Mouse (Mus musculus) lung, postnatal 0 days (tissue): ENCODE measurements around the gene Car8. TPM values are rescaled to one million over a fixed set of nuclear protein-coding genes. Genes with fewer than 3 reads are reported as not detected.

Experiments
- ATAC-seq: fragments of 200-750 bp; cut with Nextera tagmentation; 2 replicates; pipeline ENCODE4 v1.8.0; 2017; ENCODE audit warnings: moderate library complexity
- DNase-seq: peaks from one replicate; pipeline ENCODE4 v3.0.0-alpha.2; 2016; ENCODE audit warnings: low spot score
- H3K27ac ChIP-seq: fragments of 300-500 bp; sonication (generic); 2 replicates; pipeline ENCODE4 v1.5.1; 2014; ENCODE audit warnings: antibody characterized with exemption, mild to moderate bottlenecking, low read length, mixed read lengths
- H3K27me3 ChIP-seq: fragments of 300-500 bp; sonication (generic); replicated peaks from 2 replicates; pipeline ENCODE4 v1.6.1; 2014; ENCODE audit warnings: low read length, mixed read lengths; ENCODE audit not compliant: insufficient read depth
- H3K36me3 ChIP-seq: fragments of 300-500 bp; sonication (generic); 2 replicates; pipeline ENCODE4 v1.6.1; 2014; ENCODE audit warnings: low read length, mixed read lengths; ENCODE audit not compliant: insufficient read depth
- H3K4me1 ChIP-seq: fragments of 300-500 bp; sonication (generic); 2 replicates; pipeline ENCODE4 v1.6.1; 2014; ENCODE audit warnings: antibody characterized with exemption, low read depth, low read length, mixed read lengths; ENCODE audit not compliant: insufficient read depth
- H3K4me2 ChIP-seq: fragments of 300-500 bp; sonication (generic); replicated peaks from 2 replicates; pipeline ENCODE4 v1.6.1; 2014; ENCODE audit warnings: low read depth, mild to moderate bottlenecking, low read length, moderate library complexity, mixed read lengths
- H3K4me3 ChIP-seq: fragments of 300-500 bp; sonication (generic); 2 replicates; pipeline ENCODE4 v1.5.1; 2014; ENCODE audit warnings: low read depth, low read length
- H3K9ac ChIP-seq: fragments of 300-500 bp; sonication (generic); replicated peaks from 2 replicates; pipeline ENCODE4 v1.6.1; 2014; ENCODE audit warnings: low read depth, mild to moderate bottlenecking
- H3K9me3 ChIP-seq: fragments of 300-500 bp; sonication (generic); 2 replicates; pipeline ENCODE4 v1.6.1; 2016; ENCODE audit warnings: low read length, mixed read lengths
- CTCF ChIP-seq: IDR thresholded peaks from 2 replicates; pipeline ENCODE4 v1.5.1; 2016; ENCODE audit warnings: antibody characterized with exemption, mild to moderate bottlenecking
- EP300 ChIP-seq: IDR thresholded peaks from 2 replicates; pipeline ENCODE4 v1.6.1; 2016; ENCODE audit warnings: antibody characterized with exemption, mild to moderate bottlenecking, control low read depth
- WGBS: fragments of 180-500 bp; shearing (Covaris S2); extraction: QIAGEN DNeasy Blood & Tissue Kit; methylation state at CpG from one replicate; pipeline ENCODE4 v1.1.7; 2014; 5-methylcytosine and 5-hydroxymethylcytosine counted together
- polyA plus RNA-seq: library from polyadenylated mRNA; unstranded; fragments of >200 nt; fragmentation: Nextera tagmentation; extraction: Ambion mirVana; gene quantifications from 2 replicates; pipeline ENCODE4 v1.2.1, GENCODE M21; 2015

The Car8 gene
- polyA plus RNA-seq, 1 experiment from 2014 or later, result 31.6 TPM

GRCm38 (mm10) chr4:8206918-8207573, 31.8 kb downstream of the Car8 start:
- Histone ChIP-seq H3K4me1 (no peaks in the 10 kb centered on the region; the same call in 1 of the 2 replicates), H3K36me3 (no peaks in the 10 kb centered on the region), H3K27me3 (no peaks in the 10 kb centered on the region), H3K9me3 (no peaks in the 10 kb centered on the region), H3K27ac (no peak overlapping the region), H3K9ac (no peak overlapping the region), H3K4me2 (no peak overlapping the region), H3K4me3 (no peak overlapping the region)
- 27% methylated on average over 6 of the region's 6 CpGs for WGBS
- TF ChIP-seq EP300 (peak; percentile 89), CTCF (no peak)
- DNase-seq (peak; percentile 88), ATAC-seq (peak; percentile 81)

- no peak for ATAC-seq
- TF ChIP-seq EP300 (no peak), CTCF (no peak)
- H3K4me1 ChIP-seq, result peaks cover 4% of the 10 kb centered on the region; the same call in 1 of the 2 replicates
- no peak overlapping the region for H3K4me2 ChIP-seq
- no peak overlapping the region for H3K27ac ChIP-seq
- no peaks in the 10 kb centered on the region for H3K9me3 ChIP-seq
- H3K9ac ChIP-seq, result no peak overlapping the region
- no peak for DNase-seq
- 41% methylated on average over 4 of the region's 4 CpGs for WGBS
- H3K4me3 ChIP-seq, result no peak overlapping the region
- no peaks in the 10 kb centered on the region for H3K27me3 ChIP-seq
- H3K36me3 ChIP-seq, result no peaks in the 10 kb centered on the region
These were observed 33.7 kb downstream of the Car8 start for GRCm38 (mm10) chr4:8205089-8205649.

GRCm38 (mm10) chr4:8203367-8203766, 35.5 kb downstream of the Car8 start:
- H3K27me3 ChIP-seq, result no peaks in the 10 kb centered on the region

GRCm38 (mm10) chr4:8201631-8202030, 37.2 kb downstream of the Car8 start:
- no peak for DNase-seq
- Histone ChIP-seq H3K9ac (no peak overlapping the region), H3K27ac (no peak overlapping the region), H3K27me3 (no peaks in the 10 kb centered on the region), H3K4me3 (no peak overlapping the region), H3K9me3 (no peaks in the 10 kb centered on the region), H3K4me1 (peaks cover 8% of the 10 kb centered on the region; the same call in 1 of the 2 replicates), H3K36me3 (no peaks in the 10 kb centered on the region), H3K4me2 (no peak overlapping the region)
- ATAC-seq, result no peak
- no peak for TF ChIP-seq CTCF
- 60% methylated on average over 2 of the region's 2 CpGs for WGBS

More at GRCm38 (mm10) chr4:8203367-8203766, 35.5 kb downstream of the Car8 start:
- H3K9me3 ChIP-seq, result no peaks in the 10 kb centered on the region
- H3K4me1 ChIP-seq, result peaks cover 8% of the 10 kb centered on the region; the same call in 1 of the 2 replicates
- H3K27ac ChIP-seq, result no peak overlapping the region
- DNase-seq (peak; percentile 64), ATAC-seq (peak; percentile 14; the same call in 1 of the 2 replicates)
- H3K9ac ChIP-seq, result no peak overlapping the region
- H3K36me3 ChIP-seq, result no peaks in the 10 kb centered on the region
- no peak overlapping the region for H3K4me3 ChIP-seq
- 17% methylated on average over 1 of the region's 1 CpGs for WGBS
- no peak overlapping the region for H3K4me2 ChIP-seq
- TF ChIP-seq CTCF (no peak), EP300 (peak; percentile 54)

GRCm38 (mm10) chr4:8200081-8200480, 38.8 kb downstream of the Car8 start:
- no peaks in the 10 kb centered on the region for H3K27me3 ChIP-seq
- WGBS, result 41% methylated on average over 5 of the region's 5 CpGs
- H3K27ac ChIP-seq, result no peak overlapping the region
- DNase-seq, result peak; percentile 37
- peak; percentile 79 for ATAC-seq
- peaks cover 8% of the 10 kb centered on the region; the same call in 1 of the 2 replicates for H3K4me1 ChIP-seq
- H3K9me3 ChIP-seq, result no peaks in the 10 kb centered on the region
- no peak for TF ChIP-seq CTCF
- TF ChIP-seq EP300, result peak; percentile 79
- H3K4me2 ChIP-seq, result no peak overlapping the region
- H3K9ac ChIP-seq, result no peak overlapping the region
- H3K4me3 ChIP-seq, result no peak overlapping the region
- no peaks in the 10 kb centered on the region for H3K36me3 ChIP-seq

DNA sequence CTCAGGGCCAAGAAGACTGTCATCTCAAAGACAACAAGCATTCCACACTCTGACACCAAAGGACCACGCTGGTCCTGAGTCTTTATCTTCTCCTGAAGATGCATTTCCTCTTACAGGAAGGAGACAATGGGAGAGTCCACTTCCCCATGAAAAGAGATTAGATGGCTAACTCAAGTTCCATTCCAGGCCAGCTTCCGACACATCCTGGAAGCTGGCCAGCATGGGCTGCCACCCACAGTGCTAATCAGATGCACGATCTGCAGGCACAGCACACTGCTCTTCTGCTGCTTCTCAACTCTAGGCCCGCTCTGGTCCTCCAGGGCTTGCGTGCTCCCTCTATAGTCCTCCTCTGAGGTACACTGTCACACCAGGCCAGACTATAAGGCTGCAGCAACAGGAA, 40.8 kb downstream of the Car8 start:
- peak; percentile 87 for TF ChIP-seq EP300
- TF ChIP-seq CTCF, result no peak
- 34% methylated on average over 5 of the region's 5 CpGs for WGBS
- peaks cover 8% of the 10 kb centered on the region; the same call in 1 of the 2 replicates for H3K4me1 ChIP-seq
- no peaks in the 10 kb centered on the region for H3K36me3 ChIP-seq
- no peaks in the 10 kb centered on the region for H3K27me3 ChIP-seq
- no peak overlapping the region for H3K27ac ChIP-seq
- H3K9ac ChIP-seq, result no peak overlapping the region
- ATAC-seq, result peak; percentile 70
- no peak overlapping the region for H3K4me2 ChIP-seq
- H3K4me3 ChIP-seq, result no peak overlapping the region
- DNase-seq, result peak; percentile 49
- no peaks in the 10 kb centered on the region for H3K9me3 ChIP-seq
